Mouse (Mus musculus) brain, embryonic 14.5 days (tissue): ENCODE results near the gene Ackr2.

Experiments used
- CTCF ChIP-seq: fragments of 200-500 bp; IDR thresholded peaks from 2 replicates; pipeline ENCODE4 v1.5.1; 2012; ENCODE audit warnings: inconsistent platforms, mild to moderate bottlenecking, moderate library complexity, borderline replicate concordance; ENCODE audit not compliant: insufficient read depth, insufficient read length; ENCODE audit errors: extremely low read depth
- POLR2A ChIP-seq: fragments of 200-500 bp; IDR thresholded peaks from 2 replicates; pipeline ENCODE4 v1.6.1; 2012; ENCODE audit warnings: mild to moderate bottlenecking, inconsistent platforms, borderline replicate concordance; ENCODE audit not compliant: poor library complexity, insufficient read depth, insufficient read length, severe bottlenecking; ENCODE audit errors: extremely low read depth

GRCm38 (mm10) chr9:121925959-121926358, 27.8 kb downstream of the Ackr2 start:
- TF ChIP-seq CTCF = no peak
- TF ChIP-seq POLR2A = no peak
